Mouse (Mus musculus) ES-Bruce4 (cell line): ENCODE results near the gene Mrpl16. TPM values are rescaled to one million over a fixed set of nuclear protein-coding genes. Genes with fewer than 3 reads are reported as not detected.

Source experiments
- H3K27ac ChIP-seq: 2 replicates; pipeline ENCODE4 v1.5.1; 2012; ENCODE audit warnings: low read length, inconsistent platforms; ENCODE audit not compliant: insufficient read depth
- H3K27me3 ChIP-seq: 2 replicates; pipeline ENCODE4 v1.6.1; 2012; ENCODE audit warnings: mild to moderate bottlenecking, low read length, inconsistent platforms; ENCODE audit not compliant: control insufficient read depth, poor library complexity, insufficient read depth, severe bottlenecking
- H3K36me3 ChIP-seq: 2 replicates; pipeline ENCODE4 v1.6.1; 2012; ENCODE audit warnings: inconsistent platforms, mild to moderate bottlenecking, low read length, moderate library complexity; ENCODE audit not compliant: control insufficient read depth, poor library complexity, insufficient read depth, severe bottlenecking
- H3K4me1 ChIP-seq: one replicate; pipeline ENCODE4 v1.8.1; 2011; ENCODE audit warnings: low read length; ENCODE audit not compliant: control insufficient read depth, insufficient read depth
- H3K4me3 ChIP-seq: 2 replicates; pipeline ENCODE4 v1.5.1; 2011; ENCODE audit warnings: low read depth, mild to moderate bottlenecking, low read length
- H3K9ac ChIP-seq: 2 replicates; pipeline ENCODE4 v1.6.1; 2012; ENCODE audit warnings: low read depth, mild to moderate bottlenecking, inconsistent platforms; ENCODE audit not compliant: poor library complexity, severe bottlenecking
- H3K9me3 ChIP-seq: replicated peaks from 2 replicates; pipeline ENCODE4 v1.6.1; 2012; ENCODE audit warnings: mild to moderate bottlenecking, low read length, inconsistent platforms; ENCODE audit not compliant: control insufficient read depth, poor library complexity, insufficient read depth, severe bottlenecking
- CTCF ChIP-seq: IDR thresholded peaks from one replicate; pipeline ENCODE4 v1.8.1; 2011; ENCODE audit warnings: low read depth, low read length
- EP300 ChIP-seq: IDR thresholded peaks from 2 replicates; pipeline ENCODE4 v1.6.1; 2011; ENCODE audit warnings: low read depth, low read length; ENCODE audit not compliant: insufficient read depth
- POLR2A ChIP-seq: IDR thresholded peaks from one replicate; pipeline ENCODE4 v1.8.1; 2011; ENCODE audit warnings: low read length; ENCODE audit not compliant: insufficient read depth
- polyA plus RNA-seq: library from polyadenylated mRNA; stranded (reverse); fragments of >200 nt; gene quantifications from 2 replicates; pipeline ENCODE4 v1.2.4, GENCODE M21; 2011; ENCODE audit warnings: low read depth; ENCODE audit not compliant: missing spikeins, insufficient read depth, insufficient read length

Mrpl16 gene
- polyA plus RNA-seq, 1 experiment: 46.5 TPM

- Histone ChIP-seq H3K27ac (peak overlapping the region; percentile 67; the same call in 1 of the 2 replicates), H3K4me3 (no peak overlapping the region), H3K9ac (no peak overlapping the region), H3K4me1 (peaks cover 17% of the 10 kb centered on the region), H3K27me3 (no peaks in the 10 kb centered on the region), H3K9me3 (no peaks in the 10 kb centered on the region), H3K36me3 (peaks cover under 1% of the 10 kb centered on the region; the same call in 1 of the 2 replicates)
- TF ChIP-seq EP300 (no peak), POLR2A (no peak), CTCF (no peak)
Observed at GRCm38 (mm10) chr19:11808452-11808851, 38.3 kb downstream of the Mrpl16 start.

GRCm38 (mm10) chr19:11810003-11810758 lies 40.0 kb downstream of the Mrpl16 start:
- Histone ChIP-seq H3K9ac (no peak overlapping the region), H3K9me3 (no peaks in the 10 kb centered on the region), H3K27me3 (no peaks in the 10 kb centered on the region), H3K4me3 (no peak overlapping the region), H3K27ac (peak overlapping the region; percentile 45), H3K4me1 (peaks cover 19% of the 10 kb centered on the region), H3K36me3 (no peaks in the 10 kb centered on the region)
- TF ChIP-seq CTCF (no peak), EP300 (no peak), POLR2A (no peak)

GRCm38 (mm10) chr19:11810856-11811255 lies 40.7 kb downstream of the Mrpl16 start:
- peak overlapping the region; percentile 45; the same call in 1 of the 2 replicates for H3K27ac ChIP-seq
- H3K36me3 ChIP-seq: no peaks in the 10 kb centered on the region
- H3K27me3 ChIP-seq: no peaks in the 10 kb centered on the region
- H3K9me3 ChIP-seq: no peaks in the 10 kb centered on the region
- TF ChIP-seq EP300: no peak
- no peak for TF ChIP-seq CTCF
- TF ChIP-seq POLR2A: no peak
- H3K4me1 ChIP-seq: peaks cover 18% of the 10 kb centered on the region
- no peak overlapping the region for H3K4me3 ChIP-seq
- no peak overlapping the region for H3K9ac ChIP-seq

- TF ChIP-seq POLR2A: no peak
- TF ChIP-seq EP300: no peak
- no peak for TF ChIP-seq CTCF
- H3K9ac ChIP-seq: no peak overlapping the region
- no peaks in the 10 kb centered on the region for H3K9me3 ChIP-seq
- H3K27me3 ChIP-seq: no peaks in the 10 kb centered on the region
- no peak overlapping the region for H3K27ac ChIP-seq
- no peak overlapping the region for H3K4me3 ChIP-seq
- H3K4me1 ChIP-seq: peaks cover 18% of the 10 kb centered on the region
- H3K36me3 ChIP-seq: no peaks in the 10 kb centered on the region
Observed at GRCm38 (mm10) chr19:11811688-11812365, 41.6 kb downstream of the Mrpl16 start.

- Histone ChIP-seq H3K36me3 (no peaks in the 10 kb centered on the region), H3K4me3 (no peak overlapping the region), H3K9ac (no peak overlapping the region), H3K9me3 (no peaks in the 10 kb centered on the region), H3K27ac (no peak overlapping the region), H3K4me1 (peaks cover 15% of the 10 kb centered on the region), H3K27me3 (no peaks in the 10 kb centered on the region)
- TF ChIP-seq POLR2A: no peak
- TF ChIP-seq CTCF: no peak
- TF ChIP-seq EP300: no peak
Observed at GRCm38 (mm10) chr19:11813136-11813535, 42.9 kb downstream of the Mrpl16 start.

- H3K4me1 ChIP-seq: peaks cover 12% of the 10 kb centered on the region
- H3K4me3 ChIP-seq: no peak overlapping the region
Observed at GRCm38 (mm10) chr19:11813649-11814048, 43.5 kb downstream of the Mrpl16 start.

More at GRCm38 (mm10) chr19:11813649-11814048, 43.5 kb downstream of the Mrpl16 start:
- H3K27ac ChIP-seq: peak overlapping the region; percentile 26
- no peaks in the 10 kb centered on the region for H3K36me3 ChIP-seq
- no peaks in the 10 kb centered on the region for H3K9me3 ChIP-seq
- no peak for TF ChIP-seq CTCF
- no peak for TF ChIP-seq POLR2A
- 0 out of 2 replicates have a peak, but pooled peaks have one; percentile 8 for TF ChIP-seq EP300
- H3K9ac ChIP-seq: peak overlapping the region; percentile 35
- no peaks in the 10 kb centered on the region for H3K27me3 ChIP-seq
